Mouse (Mus musculus) bone marrow, adult 2 months (tissue): ENCODE results near the gene Tmem182.

Experiments used
- CTCF ChIP-seq: fragments of 200-500 bp; IDR thresholded peaks from 2 replicates; pipeline ENCODE4 v1.5.1; 2011; ENCODE audit warnings: low read length, control low read depth; ENCODE audit not compliant: control insufficient read depth, insufficient read depth
- POLR2A ChIP-seq: fragments of 200-500 bp; IDR thresholded peaks from 2 replicates; pipeline ENCODE4 v1.6.1; 2011; ENCODE audit warnings: low read depth, mild to moderate bottlenecking, control low read depth, low read length, borderline replicate concordance; ENCODE audit not compliant: control insufficient read depth

GRCm38 (mm10) chr1:40802759-40803158 is 2.6 kb upstream of the Tmem182 start:
- TF ChIP-seq POLR2A (no peak), CTCF (no peak)
